Mouse (Mus musculus) spleen, postnatal 4 days (tissue): ENCODE measurements around the gene Blmh.

Source experiments
- DNase-seq, 2 experiments: peaks; one replicate each; pipeline ENCODE4 v3.0.0; 2022; ENCODE audit warnings: low spot score in 2 of 2

Blmh gene

GRCm38 (mm10) chr11:76997916-76998704 is 73.5 kb downstream of the Blmh start, which contains the start of gene Slc6a4:
Slc6a4 (plus strand) TSS chr11:76998603.
- DNase-seq = no peak

DNA sequence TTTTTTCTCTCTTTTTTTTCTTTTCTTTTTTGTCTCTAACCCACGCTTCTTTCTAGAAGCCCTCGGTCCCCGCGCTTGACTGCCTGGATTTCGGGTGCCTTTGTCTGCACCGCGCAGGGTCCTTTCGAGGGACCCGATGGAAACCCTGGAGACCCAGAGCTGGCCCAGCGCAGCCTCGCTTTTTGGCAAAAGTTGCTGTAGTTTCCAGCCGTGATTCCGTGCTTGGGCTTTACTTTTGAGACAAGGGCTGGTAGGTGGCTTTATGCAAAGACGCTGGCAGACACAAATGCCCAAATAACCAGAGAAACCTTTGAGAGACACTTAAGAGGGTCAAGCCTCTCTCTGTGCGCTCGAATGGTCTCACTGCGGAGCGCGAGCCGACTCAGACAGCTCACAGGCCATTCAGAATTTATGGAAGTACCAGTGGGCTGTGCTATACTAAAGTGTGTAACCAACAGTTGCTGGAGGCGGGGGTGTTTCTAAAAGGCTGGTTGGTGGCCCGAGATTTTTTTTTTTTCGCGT is 74.2 kb downstream of the Blmh start:
- DNase-seq = no peak

GRCm38 (mm10) chr11:77000741-77001140 is 76.1 kb downstream of the Blmh start:
- no peak for DNase-seq

- no peak for DNase-seq
These were observed 77.8 kb downstream of the Blmh start for GRCm38 (mm10) chr11:77002361-77002760.

DNA sequence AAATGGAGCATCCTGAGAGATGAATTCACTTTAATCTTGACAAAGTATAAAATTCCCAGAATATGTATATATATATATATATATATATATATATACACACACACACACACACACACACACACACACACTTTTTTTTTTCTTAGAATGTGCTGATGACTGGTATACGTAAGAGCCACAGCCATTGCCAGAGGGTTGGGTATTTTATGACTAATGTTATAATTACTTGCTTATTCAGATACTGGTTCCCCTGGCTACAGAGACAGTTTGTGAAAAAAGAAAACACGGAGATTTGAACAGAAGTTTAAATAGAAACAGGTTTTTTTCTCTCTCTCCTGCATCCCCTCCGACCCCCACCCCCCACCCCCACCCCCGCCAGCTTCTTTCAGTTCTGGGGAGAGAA is 81.3 kb downstream of the Blmh start:
- DNase-seq = no peak

- DNase-seq = no peak
These were observed 82.0 kb downstream of the Blmh start for GRCm38 (mm10) chr11:77006616-77007015.

- DNase-seq = no peak
These were observed 84.7 kb downstream of the Blmh start for GRCm38 (mm10) chr11:77009069-77010025.

DNA sequence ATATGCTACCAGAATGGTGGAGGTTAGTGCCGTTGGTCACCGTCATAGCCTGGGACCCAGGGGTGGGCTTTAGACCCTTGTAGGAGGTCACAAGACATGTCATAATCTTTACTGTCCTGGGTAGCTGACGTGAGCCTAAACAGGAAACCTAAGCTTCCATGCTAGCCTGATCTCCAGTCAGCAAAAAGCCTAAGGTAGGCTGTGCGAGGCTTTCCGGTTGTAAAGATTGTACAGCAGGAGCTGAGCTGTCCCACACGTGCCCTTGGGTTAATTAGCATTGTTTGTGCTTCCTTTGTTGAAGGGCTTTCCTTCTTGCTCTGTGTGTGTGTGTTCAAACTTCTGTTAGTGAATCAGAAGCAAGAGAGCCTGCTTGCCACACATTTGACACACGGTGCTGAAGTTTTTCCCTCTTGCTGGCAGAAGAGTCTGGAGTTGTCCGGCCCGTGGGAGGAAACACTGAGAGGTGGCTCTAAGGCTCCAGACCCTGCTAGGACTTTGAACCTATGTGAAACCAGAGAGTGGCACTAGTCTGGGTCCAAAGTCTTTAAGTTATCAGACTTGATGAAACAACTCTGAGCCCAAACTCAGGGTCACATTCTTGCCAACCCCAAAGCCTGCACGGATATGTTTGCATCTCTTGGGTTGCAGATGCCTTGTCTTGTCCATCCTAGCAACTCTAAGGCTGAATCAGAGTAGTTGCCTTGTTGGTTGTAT is 86.3 kb downstream of the Blmh start:
- DNase-seq = no peak

- DNase-seq = no peak
These were observed 93.4 kb downstream of the Blmh start for GRCm38 (mm10) chr11:77018046-77018445.

DNA sequence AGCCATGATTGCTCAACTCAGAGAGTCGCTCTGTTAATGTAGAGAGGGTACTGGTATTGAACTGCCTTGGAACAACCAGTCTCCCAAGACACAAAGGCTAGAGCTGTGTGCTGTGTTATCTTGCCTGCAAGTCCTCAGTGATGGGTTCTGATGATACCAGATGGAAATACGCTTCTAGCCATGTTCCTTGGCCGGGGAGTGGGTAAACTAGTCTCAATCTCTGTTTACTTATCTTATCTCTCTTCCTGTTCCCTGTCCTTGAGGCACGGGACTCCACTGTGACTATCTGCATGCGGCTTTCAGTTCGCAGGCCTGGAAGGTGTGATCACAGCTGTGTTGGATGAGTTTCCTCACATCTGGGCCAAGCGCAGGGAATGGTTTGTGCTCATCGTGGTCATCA is 94.9 kb downstream of the Blmh start:
- DNase-seq = no peak

- no peak for DNase-seq
These were observed 97.3 kb downstream of the Blmh start for GRCm38 (mm10) chr11:77021749-77022396.

- no peak for DNase-seq
These were observed 102.0 kb downstream of the Blmh start for GRCm38 (mm10) chr11:77026559-77026958.

DNA sequence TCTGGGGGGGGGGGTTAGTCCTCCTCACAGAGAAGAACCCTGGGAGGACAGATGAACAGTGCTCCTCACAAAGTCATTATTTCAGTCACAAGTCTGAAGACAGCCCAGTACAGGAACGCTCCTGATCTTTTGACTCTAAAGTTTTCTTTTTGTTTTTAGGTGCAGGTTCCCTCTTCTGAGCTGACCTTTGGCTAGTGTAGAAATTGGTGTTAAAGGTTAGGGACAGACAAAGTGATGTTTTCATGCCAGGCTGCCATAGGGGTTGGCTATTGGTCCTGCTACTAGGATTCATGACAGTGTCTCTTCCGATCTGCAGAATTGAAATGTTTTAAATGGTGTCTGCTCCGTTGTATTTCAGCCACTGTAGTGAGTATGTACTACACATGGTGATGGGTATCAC is 103.5 kb downstream of the Blmh start:
- DNase-seq = no peak

GRCm38 (mm10) chr11:77031151-77031934 is 106.7 kb downstream of the Blmh start:
- DNase-seq = no peak
